Mouse (Mus musculus) left cerebral cortex, adult 2 months (tissue): ENCODE measurements around the gene Pdap1. TPM values are rescaled to one million over a fixed set of nuclear protein-coding genes. Genes with fewer than 3 reads are reported as not detected.
"Not testable (repeated sequence)": the region's sequence is repeated elsewhere in the genome, so short reads cannot be mapped to it uniquely, and the experiment has no call there.

Experiments
- DNase-seq, 2 experiments: peaks; one replicate each; pipeline ENCODE4 v3.0.0; 2021 to 2022; ENCODE audit warnings: low spot score in 2 of 2, mixed read lengths in 1 of 2; ENCODE audit errors: extremely low spot score in 1 of 2
- H3K27ac ChIP-seq: fragments of 200-600 bp; 2 replicates; pipeline ENCODE4 v1.8.1; 2022
- H3K4me3 ChIP-seq: fragments of 200-600 bp; 2 replicates; pipeline ENCODE4 v1.8.1; 2022
- CTCF ChIP-seq: fragments of 200-600 bp; IDR thresholded peaks from 2 replicates; pipeline ENCODE4 v1.8.1; 2022; ENCODE audit warnings: antibody characterized with exemption, mild to moderate bottlenecking, moderate library complexity
- intact Hi-C: fragments of 180-260 bp; cut with DNase I; formaldehyde crosslinking; loops from one replicate; pipeline ENCODE4 v1.15.1; 2025
- total RNA-seq, 2 experiments: library from RNA; stranded (reverse); gene quantifications; 2 replicates each; pipeline ENCODE4 v1.2.3; 2021

The Pdap1 gene
- total RNA-seq, 2 experiments from 2014 or later = 92.5 to 96.0 TPM

GRCm38 (mm10) chr5:145100960-145101359 is 39.1 kb downstream of the Pdap1 start:
- no peak for TF ChIP-seq CTCF
- Histone ChIP-seq H3K27ac (no peak overlapping the region), H3K4me3 (no peak overlapping the region)
- intact Hi-C loops = no loop called here
- DNase-seq = no peak

- intact Hi-C loops = no loop called here
- no peak; the same call in 1 of the 2 replicates for TF ChIP-seq CTCF
- DNase-seq = no peak
- Histone ChIP-seq H3K27ac (no peak overlapping the region), H3K4me3 (no peak overlapping the region)
Measured at GRCm38 (mm10) chr5:145098340-145098821, 41.7 kb downstream of the Pdap1 start.

GRCm38 (mm10) chr5:145096195-145096594 is 43.8 kb downstream of the Pdap1 start:
- Histone ChIP-seq H3K27ac (no peak overlapping the region), H3K4me3 (no peak overlapping the region)
- TF ChIP-seq CTCF = no peak
- intact Hi-C loops = no loop called here
- no peak for DNase-seq

- DNase-seq = no peak
- Histone ChIP-seq H3K27ac (no peak overlapping the region), H3K4me3 (no peak overlapping the region)
- intact Hi-C loops = no loop called here
- TF ChIP-seq CTCF = no peak
Measured at GRCm38 (mm10) chr5:145089878-145090277, 50.2 kb downstream of the Pdap1 start.

GRCm38 (mm10) chr5:145088186-145088585 is 51.9 kb downstream of the Pdap1 start:
- Histone ChIP-seq H3K4me3 (no peak overlapping the region), H3K27ac (no peak overlapping the region)
- TF ChIP-seq CTCF = peak; percentile 25; the same call in 1 of the 2 replicates
- intact Hi-C loops = no loop called here
- no peak for DNase-seq

GRCm38 (mm10) chr5:145084822-145085221 is 55.2 kb downstream of the Pdap1 start:
- H3K27ac ChIP-seq = no peak overlapping the region
- peak overlapping the region; percentile 84 for H3K4me3 ChIP-seq
- intact Hi-C loops = no loop called here
- no peak for TF ChIP-seq CTCF
- no peak for DNase-seq

- Histone ChIP-seq H3K4me3 (peak within 1 kb of the TSS; percentile 84), H3K27ac (peak within 1 kb of the TSS; percentile 91)
- intact Hi-C loops = no loop called here
- no peak; the same call in 1 of the 2 replicates for TF ChIP-seq CTCF
- DNase-seq = peak; percentile 90
Measured at GRCm38 (mm10) chr5:145083632-145084451, 56.2 kb downstream of the Pdap1 start, which contains the start of the genes Arpc1a and Kpna7. TSS of gene Arpc1a (plus strand) at chr5:145083830. TSS of gene Kpna7 (minus strand) at chr5:145084030.

- Histone ChIP-seq H3K4me3 (peak overlapping the region; percentile 84), H3K27ac (peak overlapping the region; percentile 91)
- DNase-seq, intact Hi-C loops: not testable (repeated sequence)
Measured at GRCm38 (mm10) chr5:145083201-145083600, 56.8 kb downstream of the Pdap1 start.

GRCm38 (mm10) chr5:145081866-145082613 is 58.0 kb downstream of the Pdap1 start:
- intact Hi-C loops = no loop called here
- H3K27ac ChIP-seq = no peak overlapping the region
- no peak overlapping the region for H3K4me3 ChIP-seq
- no peak for TF ChIP-seq CTCF
- no peak for DNase-seq

Other genes starting within 250 kb of the Pdap1 start
- gene Smurf1, start 174.4 kb downstream of the Pdap1 start, total RNA-seq = 10 to 100 TPM; 35.2 to 40.7 TPM
- gene Gm4871, start 107.5 kb downstream of the Pdap1 start, total RNA-seq = not detected
- not detected for gene 1700018F24Rik, start 97.2 kb downstream of the Pdap1 start, total RNA-seq
- 100 to 1,000 TPM; 192 to 199 TPM for gene Arpc1a, start 56.4 kb downstream of the Pdap1 start, total RNA-seq
- not detected for gene Kpna7, start 56.2 kb downstream of the Pdap1 start, total RNA-seq
- gene Arpc1b, start 26.0 kb downstream of the Pdap1 start, total RNA-seq = 10 to 100 TPM; 19.0 to 23.5 TPM
- gene Bud31, start 124 bp upstream of the Pdap1 start, total RNA-seq = 10 to 100 TPM; 69.4 to 69.6 TPM
- gene Ptcd1, start 26.9 kb upstream of the Pdap1 start, total RNA-seq = 10 to 100 TPM; 19.4 to 21.9 TPM
- 10 to 100 TPM; 25.6 to 26.0 TPM for gene Cpsf4, start 27.0 kb upstream of the Pdap1 start, total RNA-seq
- 100 to 1,000 TPM; 217 to 220 TPM for gene Atp5j2, start 51.8 kb upstream of the Pdap1 start, total RNA-seq
- 10 to 100 TPM; 13.4 to 14.1 TPM for gene Zkscan14, start 61.6 kb upstream of the Pdap1 start, total RNA-seq
- gene Zkscan5, start 64.3 kb upstream of the Pdap1 start, total RNA-seq = 10 to 100 TPM; 10.8 to 11.0 TPM
- gene Zfp655, start 91.5 kb upstream of the Pdap1 start, total RNA-seq = 10 to 100 TPM; 33.1 to 34.2 TPM
- gene Zscan25, start 140.3 kb upstream of the Pdap1 start, total RNA-seq = 10 to 100 TPM; 18.9 to 22.3 TPM
- under 1 TPM; 0.26 to 0.45 TPM for gene Cyp3a57, start 205.0 kb upstream of the Pdap1 start, total RNA-seq